Mouse (Mus musculus) E14TG2a.4 (cell line): Measurements from ENCODE around the gene Cdk12.

Experiments used
- H3K27me3 ChIP-seq: 2 replicates; pipeline ENCODE4 v1.6.1; 2014; ENCODE audit warnings: low read length, control low read depth; ENCODE audit not compliant: insufficient read depth
- H3K36me3 ChIP-seq: 2 replicates; pipeline ENCODE4 v1.6.1; 2014; ENCODE audit warnings: low read length, control low read depth; ENCODE audit not compliant: insufficient read depth
- H3K4me1 ChIP-seq: replicated peaks from 2 replicates; pipeline ENCODE4 v1.6.1; 2014; ENCODE audit warnings: low read depth, low read length, control low read depth
- H3K4me3 ChIP-seq: replicated peaks from 2 replicates; pipeline ENCODE4 v1.5.1; 2014; ENCODE audit warnings: mild to moderate bottlenecking, low read length
- H3K9me3 ChIP-seq: 2 replicates; pipeline ENCODE4 v1.6.1; 2014; ENCODE audit warnings: low read length, control low read depth
- CTCF ChIP-seq: conservative IDR thresholded peaks from 2 replicates; pipeline ENCODE4 v1.5.1; 2014; ENCODE audit warnings: low read length
- NANOG ChIP-seq: IDR thresholded peaks from 2 replicates; pipeline ENCODE4 v1.6.1; 2014; ENCODE audit warnings: borderline replicate concordance, low read length, mixed read lengths
- POU5F1 ChIP-seq: IDR thresholded peaks from 2 replicates; pipeline ENCODE4 v1.6.1; 2014; ENCODE audit warnings: low read length, borderline replicate concordance

The Cdk12 gene

DNA sequence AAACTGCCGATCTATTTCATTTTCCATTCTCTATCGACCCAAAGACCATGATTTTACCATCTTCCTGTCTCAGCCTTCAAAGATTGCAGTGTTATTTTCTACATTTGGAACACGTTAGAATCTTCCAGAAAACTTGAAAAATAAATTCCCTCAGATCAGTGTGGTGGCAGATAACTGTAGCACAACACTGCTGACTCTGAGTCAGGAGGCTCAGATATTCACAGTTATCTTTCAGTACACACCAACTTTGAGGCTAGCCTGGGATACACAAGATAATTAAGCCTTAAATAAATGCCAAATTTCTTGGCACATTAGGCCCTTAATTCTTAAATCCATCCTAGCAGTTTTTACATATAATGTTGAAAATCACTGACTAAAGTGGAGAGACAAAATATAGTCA, 41.6 kb downstream of the Cdk12 start:
- TF ChIP-seq CTCF (no peak), NANOG (no peak), POU5F1 (no peak)
- Histone ChIP-seq H3K4me3 (no peak overlapping the region), H3K9me3 (no peaks in the 10 kb centered on the region), H3K27me3 (no peaks in the 10 kb centered on the region), H3K36me3 (peaks cover 89% of the 10 kb centered on the region), H3K4me1 (no peaks in the 10 kb centered on the region)

- Histone ChIP-seq H3K9me3 (no peaks in the 10 kb centered on the region), H3K4me3 (no peak overlapping the region), H3K27me3 (no peaks in the 10 kb centered on the region), H3K36me3 (peaks cover 84% of the 10 kb centered on the region), H3K4me1 (no peaks in the 10 kb centered on the region)
- TF ChIP-seq POU5F1 (no peak), CTCF (peak; percentile 32), NANOG (no peak)
Observed at GRCm38 (mm10) chr11:98247325-98247724, 44.5 kb downstream of the Cdk12 start.

DNA sequence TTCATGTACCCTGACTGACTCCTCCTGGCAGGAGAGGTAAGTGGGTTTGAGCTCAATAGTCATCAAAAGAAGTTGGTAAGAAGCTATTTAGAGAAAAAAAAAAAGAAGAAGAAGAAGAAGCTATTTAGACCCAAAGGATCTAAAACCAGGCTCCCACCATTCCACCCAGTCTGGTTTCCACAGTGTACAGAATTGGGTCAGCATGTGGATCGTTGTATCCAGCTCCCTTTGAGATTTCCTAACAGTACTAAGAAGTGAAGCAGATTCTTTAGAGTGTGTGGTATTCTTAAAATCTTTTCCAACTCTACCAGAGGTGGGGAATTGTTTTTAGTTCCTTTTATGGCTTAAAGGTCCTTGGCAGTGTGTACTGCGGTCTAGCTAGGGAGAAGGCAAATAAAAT, 50.9 kb downstream of the Cdk12 start:
- Histone ChIP-seq H3K9me3 (no peaks in the 10 kb centered on the region), H3K27me3 (no peaks in the 10 kb centered on the region), H3K4me1 (no peaks in the 10 kb centered on the region), H3K4me3 (no peak overlapping the region), H3K36me3 (peaks cover 48% of the 10 kb centered on the region)
- TF ChIP-seq CTCF (no peak), POU5F1 (no peak), NANOG (no peak)

GRCm38 (mm10) chr11:98260706-98261479, 58.0 kb downstream of the Cdk12 start:
- Histone ChIP-seq H3K4me3 (no peak overlapping the region), H3K4me1 (no peaks in the 10 kb centered on the region), H3K9me3 (no peaks in the 10 kb centered on the region), H3K36me3 (peaks cover 48% of the 10 kb centered on the region), H3K27me3 (no peaks in the 10 kb centered on the region)
- TF ChIP-seq POU5F1, result no peak
- no peak for TF ChIP-seq CTCF
- TF ChIP-seq NANOG, result no peak

- no peaks in the 10 kb centered on the region for H3K9me3 ChIP-seq
- H3K4me3 ChIP-seq, result no peak overlapping the region
- H3K4me1 ChIP-seq, result no peaks in the 10 kb centered on the region
- TF ChIP-seq POU5F1 (no peak), CTCF (peak; percentile 100)
- H3K27me3 ChIP-seq, result no peaks in the 10 kb centered on the region
- peaks cover 71% of the 10 kb centered on the region for H3K36me3 ChIP-seq
Observed at GRCm38 (mm10) chr11:98265039-98265438, 62.2 kb downstream of the Cdk12 start.

GRCm38 (mm10) chr11:98265891-98266290, 63.0 kb downstream of the Cdk12 start:
- H3K4me1 ChIP-seq, result no peaks in the 10 kb centered on the region
- no peaks in the 10 kb centered on the region for H3K9me3 ChIP-seq
- no peaks in the 10 kb centered on the region for H3K27me3 ChIP-seq
- TF ChIP-seq CTCF (no peak), NANOG (no peak), POU5F1 (no peak)
- H3K36me3 ChIP-seq, result peaks cover 79% of the 10 kb centered on the region
- H3K4me3 ChIP-seq, result no peak overlapping the region

DNA sequence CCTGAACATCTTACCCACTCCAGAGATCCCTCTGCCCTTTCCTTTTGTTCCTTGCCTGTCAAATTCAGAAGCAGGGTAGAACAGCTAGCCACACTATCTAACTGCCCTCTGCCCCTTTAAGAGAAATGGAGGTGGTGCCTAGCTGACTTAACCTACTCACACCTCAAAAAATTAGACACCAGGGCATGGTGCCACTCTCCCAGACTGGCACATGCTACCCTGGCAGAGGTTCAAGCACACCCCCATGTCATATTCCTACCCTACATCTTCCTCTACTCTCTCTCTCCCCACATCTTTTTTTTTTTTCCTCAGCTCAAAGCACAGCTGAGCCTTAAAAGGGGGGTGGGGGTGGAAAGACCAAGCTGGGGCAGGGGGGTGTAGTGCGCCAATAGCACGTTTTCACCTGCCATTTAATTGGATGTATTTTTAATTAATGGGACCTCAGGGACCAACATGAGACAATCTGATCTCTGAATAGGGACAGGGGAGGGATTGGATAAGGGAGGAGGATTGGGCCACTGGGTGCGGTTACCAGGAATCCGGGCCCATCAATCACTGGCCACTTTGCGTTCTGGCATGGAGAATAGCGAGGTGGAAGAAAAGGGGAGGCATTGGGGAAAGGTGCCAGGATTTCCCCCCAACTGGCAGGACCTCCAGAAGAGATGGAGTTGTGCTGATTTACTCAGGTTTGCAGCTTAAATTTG, 64.0 kb downstream of the Cdk12 start:
- no peaks in the 10 kb centered on the region for H3K4me1 ChIP-seq
- H3K4me3 ChIP-seq, result no peak overlapping the region
- no peak for TF ChIP-seq CTCF
- TF ChIP-seq POU5F1, result no peak
- no peak for TF ChIP-seq NANOG
- no peaks in the 10 kb centered on the region for H3K9me3 ChIP-seq
- H3K27me3 ChIP-seq, result no peaks in the 10 kb centered on the region
- peaks cover 89% of the 10 kb centered on the region for H3K36me3 ChIP-seq

GRCm38 (mm10) chr11:98270066-98270465, 67.2 kb downstream of the Cdk12 start:
- Histone ChIP-seq H3K27me3 (no peaks in the 10 kb centered on the region), H3K4me1 (no peaks in the 10 kb centered on the region), H3K36me3 (peaks cover 98% of the 10 kb centered on the region), H3K4me3 (no peak overlapping the region), H3K9me3 (no peaks in the 10 kb centered on the region)
- no peak for TF ChIP-seq POU5F1
- no peak for TF ChIP-seq CTCF
- TF ChIP-seq NANOG, result no peak

- Histone ChIP-seq H3K9me3 (no peaks in the 10 kb centered on the region), H3K27me3 (no peaks in the 10 kb centered on the region), H3K4me3 (no peak overlapping the region), H3K4me1 (no peaks in the 10 kb centered on the region), H3K36me3 (peaks cover 96% of the 10 kb centered on the region)
- no peak for TF ChIP-seq NANOG
- no peak for TF ChIP-seq CTCF
- no peak for TF ChIP-seq POU5F1
Observed at GRCm38 (mm10) chr11:98270466-98270865, 67.6 kb downstream of the Cdk12 start.
